In the genomic region with DNA sequence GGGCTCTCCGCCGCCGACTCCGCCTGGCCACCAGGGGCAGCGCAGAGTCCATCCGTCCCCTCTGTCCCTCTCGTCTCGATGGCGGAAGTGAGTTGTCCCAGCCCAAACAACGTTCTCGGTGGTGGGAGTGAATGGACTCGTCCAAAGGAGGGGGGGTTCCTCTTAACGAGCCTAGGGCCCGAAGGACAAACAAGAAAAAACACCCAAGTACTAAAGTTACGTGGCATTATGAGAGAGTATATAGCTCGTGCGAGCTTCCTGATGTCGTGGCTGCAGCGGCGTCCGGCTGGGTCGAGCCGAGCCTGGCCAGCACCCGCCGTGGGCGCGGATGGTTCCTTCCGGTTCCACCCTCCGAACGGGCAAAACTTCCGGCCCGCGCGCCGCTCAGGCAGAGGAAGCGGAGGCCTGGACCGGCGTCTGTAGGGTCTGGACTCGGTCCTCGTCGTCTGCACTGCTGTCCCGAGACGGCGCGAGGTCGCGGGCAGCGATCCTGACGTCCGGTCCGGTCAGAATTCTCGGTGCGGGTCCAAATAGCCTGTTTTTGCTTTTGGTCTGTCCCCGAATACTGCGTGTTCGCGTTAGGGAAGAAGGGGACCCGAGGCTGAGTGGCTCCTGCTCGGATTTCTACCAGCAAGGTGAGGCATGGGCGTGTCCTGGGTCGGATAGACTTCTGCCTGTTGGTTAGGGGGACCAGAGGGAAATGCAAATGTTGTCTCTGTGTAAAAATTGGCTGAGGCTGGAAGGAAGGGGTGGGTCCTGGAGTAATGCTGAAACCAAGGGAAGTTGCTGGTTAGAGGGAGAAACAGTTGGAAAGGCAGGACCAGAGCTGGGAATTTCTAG, we compare ENCODE assay signal across 8 mouse cellular contexts. TPM values are rescaled to one million over a fixed set of nuclear protein-coding genes. Genes with fewer than 3 reads are reported as not detected.
DNase-seq lines count a peak whose midpoint lies in the region; ATAC-seq lines count a peak whose summit lies in the region.

A gene (plus strand): TSS at position 362 of the 840 bp plus-strand sequence.

- WGBS in lung, embryonic 16.5 days: under 1% methylated on average over 61 of the region's 61 CpGs

- H3K4me2 ChIP-seq in lung, embryonic 16.5 days (ENCODE audit: low read depth, low read length): peak within 1 kb of the TSS; percentile 97

- peak; percentile 87 for DNase-seq in MEL-GATA-1-ER (ENCODE audit: extremely low read depth, low read depth)
- DNase-seq in cerebellum, adult 8-10 months: peak; percentile 93
- peak; percentile 96 for DNase-seq in forelimb bud, embryonic 11.5 days (ENCODE audit: low read depth, low spot score)
- peak; percentile 84 for DNase-seq in layer of hippocampus, adult 9-10 months (ENCODE audit: low spot score)
- DNase-seq in ovary, postnatal 10 days (ENCODE audit: low spot score): peak; percentile 84
- peak; percentile 93 to 95 for DNase-seq in thymus, postnatal 10 days (ENCODE audit: low spot score in 2 of 2)

- H3K9me3 ChIP-seq in lung, embryonic 16.5 days (ENCODE audit: control insufficient read depth, low read length): no peaks in the 10 kb centered on the region

- H3K4me1 ChIP-seq in lung, embryonic 16.5 days (replicated peaks; ENCODE audit: control insufficient read depth, insufficient read depth, low read length): peaks cover 16% of the 10 kb centered on the region

- peak; percentile 91 to 94 for ATAC-seq in hematopoietic stem cell, adult 5-6 weeks (replicated peaks in 1 of 2; ENCODE audit: insufficient read depth in 1 of 2, low FRiP score in 2 of 2, low TSS enrichment in 1 of 2, low read depth in 1 of 2, poor library complexity in 2 of 2, severe bottlenecking in 2 of 2)
- ATAC-seq in lung, embryonic 16.5 days (ENCODE audit: low read depth): peak; percentile 94

- H3K4me3 ChIP-seq in lung, embryonic 16.5 days (ENCODE audit: low read length): peak within 1 kb of the TSS; percentile 96

- peak within 1 kb of the TSS; percentile 86 for H3K27ac ChIP-seq in lung, embryonic 16.5 days (ENCODE audit: low read length)

- peak within 1 kb of the TSS; percentile 94 for H3K9ac ChIP-seq in lung, embryonic 16.5 days (ENCODE audit: low read length)

- H3K27me3 ChIP-seq in lung, embryonic 16.5 days (ENCODE audit: control insufficient read depth, insufficient read depth, low read depth, low read length): no peaks in the 10 kb centered on the region

- peaks cover 22% of the 10 kb centered on the region for H3K36me3 ChIP-seq in lung, embryonic 16.5 days (ENCODE audit: control insufficient read depth, insufficient read depth, low read length)

RNA-seq across cellular contexts. Expression of the gene that starts here (rescaled TPM):
- 31.9 and 59.4 TPM in 2 replicates for total RNA-seq in hematopoietic stem cell, adult 5-6 weeks (2017)
- polyA plus RNA-seq in lung, embryonic 16.5 days (2015; fragmentation: Nextera tagmentation; extraction: Ambion mirVana): 75.0 and 82.4 TPM in 2 replicates

Comparison
In these comparisons a context has a peak if more than half of its experiments do, and no peak if none do; other contexts are left out.
1. Peak in every context shown above with its lines: DNase-seq, ATAC-seq, H3K4me3 ChIP-seq and H3K27ac ChIP-seq.